Comparison of ENCODE assay signal across 7 mouse cellular contexts in the genomic region with DNA sequence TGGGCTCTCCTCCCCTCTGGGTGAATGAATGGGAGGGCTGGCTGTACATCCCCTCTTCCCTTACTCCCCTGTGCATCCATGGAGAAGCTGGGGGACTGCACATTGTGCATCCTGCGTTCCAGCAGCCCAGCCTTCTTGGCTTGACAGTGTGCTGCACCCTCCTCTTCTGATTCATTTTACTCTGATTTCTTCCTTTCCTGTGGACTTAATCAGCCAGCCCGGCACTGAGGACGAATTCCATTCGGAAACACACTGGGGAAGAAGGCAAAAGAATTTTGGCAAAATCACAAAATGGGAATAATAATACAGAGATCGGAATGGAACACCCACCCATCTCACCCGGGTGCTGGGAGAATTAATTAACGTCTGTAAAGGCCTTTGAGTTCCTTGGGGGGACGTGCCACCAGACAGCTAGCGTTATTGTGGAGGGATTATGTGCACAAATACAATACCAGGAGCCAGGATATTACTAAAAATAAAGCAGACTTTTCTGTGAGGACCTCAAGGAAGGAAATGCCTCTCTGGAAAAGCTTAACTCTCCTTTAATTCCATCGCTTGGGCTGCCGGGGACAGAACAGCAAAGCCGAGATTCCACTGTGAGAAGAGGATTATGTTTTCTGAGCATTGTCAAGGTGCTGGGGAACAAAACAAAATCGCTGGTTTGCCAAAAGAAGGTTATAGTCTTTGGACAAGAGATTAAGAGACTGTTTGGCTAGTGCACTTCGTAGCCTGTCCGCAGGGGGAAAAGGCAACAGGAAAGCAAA. TPM values are rescaled to one million over a fixed set of nuclear protein-coding genes. Genes with fewer than 3 reads are reported as not detected.
DNase-seq lines count a peak whose midpoint lies in the region; ATAC-seq and TF ChIP-seq lines count a peak whose summit lies in the region.

No protein-coding gene starts in this region.

- no peak for TF ChIP-seq CTCF in small intestine, adult 2 months (IDR thresholded peaks at IDR 0.05; ENCODE audit: extremely low read depth, insufficient read length, insufficient replicate concordance, low read depth, low read length)

- H3K27ac ChIP-seq in neural tube, embryonic 11.5 days (ENCODE audit: low read depth, low read length), result no peak overlapping the region
- H3K27ac ChIP-seq in forebrain, embryonic 12.5 days, result peak overlapping the region; percentile 92
- H3K27ac ChIP-seq in hindbrain, embryonic 10.5 days, result peak overlapping the region; percentile 83
- H3K27ac ChIP-seq in limb, embryonic 13.5 days, result peak overlapping the region; percentile 62; the same call in 1 of the 2 replicates
- H3K27ac ChIP-seq in small intestine, adult 2 months (ENCODE audit: insufficient read depth, low read depth, low read length), result peak overlapping the region; percentile 50

- 37% methylated on average over 15 of the region's 15 CpGs for WGBS in neural tube, embryonic 11.5 days
- WGBS in forebrain, embryonic 12.5 days, result 2% methylated on average over 15 of the region's 15 CpGs
- 21% methylated on average over 15 of the region's 15 CpGs for WGBS in hindbrain, embryonic 10.5 days
- 20% methylated on average over 15 of the region's 15 CpGs for WGBS in limb, embryonic 13.5 days
- 39% methylated on average over 15 of the region's 15 CpGs for WGBS in small intestine, adult 2 months

- peak overlapping the region; percentile 24; the same call in 1 of the 2 replicates for H3K9ac ChIP-seq in neural tube, embryonic 11.5 days (ENCODE audit: low read length)
- H3K9ac ChIP-seq in forebrain, embryonic 12.5 days, result peak overlapping the region; percentile 54
- peak overlapping the region; percentile 3; the same call in 1 of the 2 replicates for H3K9ac ChIP-seq in limb, embryonic 13.5 days

- ATAC-seq in neural tube, embryonic 11.5 days (ENCODE audit: insufficient read depth, low FRiP score, low TSS enrichment), result 0 out of 2 replicates have a peak, but pooled peaks have one; percentile 6
- peak; percentile 81 for ATAC-seq in forebrain, embryonic 12.5 days (ENCODE audit: low FRiP score)
- ATAC-seq in limb, embryonic 13.5 days (ENCODE audit: low FRiP score, low read depth), result no peak
- no peak for ATAC-seq in CD4-positive, CD25-positive, alpha-beta regulatory T cell, adult 4 months

- H3K27me3 ChIP-seq in neural tube, embryonic 11.5 days (ENCODE audit: control insufficient read depth, insufficient read depth, low read length), result no peaks in the 10 kb centered on the region
- H3K27me3 ChIP-seq in forebrain, embryonic 12.5 days, result no peaks in the 10 kb centered on the region
- no peaks in the 10 kb centered on the region for H3K27me3 ChIP-seq in hindbrain, embryonic 10.5 days (ENCODE audit: insufficient read depth, poor library complexity, severe bottlenecking)
- no peaks in the 10 kb centered on the region for H3K27me3 ChIP-seq in limb, embryonic 13.5 days
- no peaks in the 10 kb centered on the region for H3K27me3 ChIP-seq in small intestine, adult 2 months (ENCODE audit: control insufficient read depth, insufficient read depth, low read length)

- DNase-seq in neural tube, embryonic 11.5 days (ENCODE audit: low spot score), result peak; percentile 20
- DNase-seq in neural tube, embryonic 10.5 days (ENCODE audit: extremely low spot score, low spot score), result no peak
- peak; percentile 45 for DNase-seq in hindbrain, embryonic 10.5 days (ENCODE audit: low spot score)

- H3K4me2 ChIP-seq in neural tube, embryonic 11.5 days (ENCODE audit: low read depth), result peak overlapping the region; percentile 21
- H3K4me2 ChIP-seq in forebrain, embryonic 12.5 days, result peak overlapping the region; percentile 51
- H3K4me2 ChIP-seq in limb, embryonic 13.5 days (replicated peaks), result peak overlapping the region; percentile 55

- no peaks in the 10 kb centered on the region for H3K36me3 ChIP-seq in neural tube, embryonic 11.5 days (ENCODE audit: control insufficient read depth, insufficient read depth, low read length)
- H3K36me3 ChIP-seq in forebrain, embryonic 12.5 days (replicated peaks), result 0 out of 2 replicates have a peak, but pooled peaks cover 3% of the 10 kb centered on the region
- no peaks in the 10 kb centered on the region for H3K36me3 ChIP-seq in hindbrain, embryonic 10.5 days
- 0 out of 2 replicates have a peak, but pooled peaks cover 2% of the 10 kb centered on the region for H3K36me3 ChIP-seq in limb, embryonic 13.5 days
- H3K36me3 ChIP-seq in small intestine, adult 2 months (ENCODE audit: control insufficient read depth, insufficient read depth, low read length), result no peaks in the 10 kb centered on the region

- H3K4me3 ChIP-seq in neural tube, embryonic 11.5 days (ENCODE audit: low read depth, low read length), result no peak overlapping the region
- H3K4me3 ChIP-seq in forebrain, embryonic 12.5 days (replicated peaks), result peak overlapping the region; percentile 24
- H3K4me3 ChIP-seq in hindbrain, embryonic 10.5 days, result peak overlapping the region; percentile 33
- peak overlapping the region; percentile 19 for H3K4me3 ChIP-seq in limb, embryonic 13.5 days
- H3K4me3 ChIP-seq in small intestine, adult 2 months (ENCODE audit: low read depth, low read length), result no peak overlapping the region

- no peaks in the 10 kb centered on the region for H3K9me3 ChIP-seq in neural tube, embryonic 11.5 days (ENCODE audit: control insufficient read depth, low read length)
- H3K9me3 ChIP-seq in forebrain, embryonic 12.5 days, result no peaks in the 10 kb centered on the region
- H3K9me3 ChIP-seq in hindbrain, embryonic 10.5 days, result no peaks in the 10 kb centered on the region
- no peaks in the 10 kb centered on the region for H3K9me3 ChIP-seq in limb, embryonic 13.5 days

- no peaks in the 10 kb centered on the region; the same call in 1 of the 2 replicates for H3K4me1 ChIP-seq in neural tube, embryonic 11.5 days (ENCODE audit: control insufficient read depth, insufficient read depth, low read length)
- peaks cover 22% of the 10 kb centered on the region for H3K4me1 ChIP-seq in forebrain, embryonic 12.5 days
- peaks cover 19% of the 10 kb centered on the region for H3K4me1 ChIP-seq in hindbrain, embryonic 10.5 days (replicated peaks)
- H3K4me1 ChIP-seq in limb, embryonic 13.5 days, result peaks cover 25% of the 10 kb centered on the region
- H3K4me1 ChIP-seq in small intestine, adult 2 months (ENCODE audit: control insufficient read depth, insufficient read depth, insufficient read length, low read length), result no peaks in the 10 kb centered on the region

- TF ChIP-seq POLR2A in small intestine, adult 2 months (IDR thresholded peaks at IDR 0.05; ENCODE audit: low read depth, low read length), result no peak

RNA-seq across cellular contexts. Expression of a gene that starts 53.6 kb away (rescaled TPM):
- 8.1 and 8.4 TPM in 2 replicates for polyA plus RNA-seq in neural tube, embryonic 11.5 days (2014; fragmentation: Nextera tagmentation; extraction: Ambion mirVana)
- polyA plus RNA-seq in forebrain, embryonic 12.5 days (2016; fragmentation: Nextera tagmentation; extraction: Ambion mirVana), result 13.5 and 13.7 TPM in 2 replicates
- 11.3 and 16.9 TPM in 2 replicates for polyA plus RNA-seq in hindbrain, embryonic 10.5 days (2016; fragmentation: Nextera tagmentation; extraction: Ambion mirVana)
- polyA plus RNA-seq in limb, embryonic 13.5 days (2015; fragmentation: Nextera tagmentation; extraction: Ambion mirVana), result 14.8 and 17.4 TPM in 2 replicates
- polyA plus RNA-seq in small intestine, adult 2 months (2012; rRNA removed), result 7.1 and 17.5 TPM in 2 replicates
- 10 to 100 TPM in 1 of 2 experiments, 1 to 10 TPM in 1; 9.2 to 11.5 TPM for polyA plus RNA-seq in CD4-positive, CD25-positive, alpha-beta regulatory T cell, adult 4 months (2017; shearing (Covaris generic))

Comparison
In these comparisons a context has a peak if more than half of its experiments do, and no peak if none do; other contexts are left out.
1. ATAC-seq: peak in neural tube, embryonic 11.5 days (single experiment) and forebrain, embryonic 12.5 days (single experiment); none in limb, embryonic 13.5 days (single experiment) and CD4-positive, CD25-positive, alpha-beta regulatory T cell, adult 4 months (single experiment).
2. H3K4me3 ChIP-seq: peak in forebrain, embryonic 12.5 days (single experiment), hindbrain, embryonic 10.5 days (single experiment) and limb, embryonic 13.5 days (single experiment); none in neural tube, embryonic 11.5 days (single experiment) and small intestine, adult 2 months (single experiment).
3. H3K9ac ChIP-seq: peak in every context shown above with its lines; median percentile 54 in forebrain, embryonic 12.5 days; 24 in neural tube, embryonic 11.5 days; 3 in limb, embryonic 13.5 days.
4. Peak in every context shown above with its lines, with median percentiles within 50 percentile points of each other: H3K4me2 ChIP-seq.